Mouse (Mus musculus) gastrocnemius, postnatal 10 days (tissue): ENCODE data around the gene Coro1a. TPM values are rescaled to one million over a fixed set of nuclear protein-coding genes. Genes with fewer than 3 reads are reported as not detected.
"Not testable (repeated sequence)": the region's sequence is repeated elsewhere in the genome, so short reads cannot be mapped to it uniquely, and the experiment has no call there.

Experiments used
- DNase-seq: peaks from one replicate; pipeline ENCODE4 v3.0.0; 2021; ENCODE audit warnings: mixed read lengths
- long read RNA-seq, 2 experiments: library from polyadenylated mRNA; stranded (forward); transcript quantifications; one replicate each; pipeline ENCODE4 v2.0.0; 2021
- total RNA-seq, 2 experiments: library from RNA; stranded (reverse); gene quantifications; 2 replicates each; pipeline ENCODE4 v1.2.3; 2021

Gene Coro1a
- 1 to 10 TPM; 5.0 to 7.0 TPM for total RNA-seq
- long read RNA-seq, experiment 1, transcript Coro1a-201 (11 exons, 1,660 nt), result major isoform, 8 of 9 reads
- long read RNA-seq, experiment 1, partial matches to known transcripts, result 0 of 9 reads
- long read RNA-seq, experiment 1, other reads (novel, unspliced or antisense), result 1 of 9 reads
- long read RNA-seq, experiment 2, partial matches to known transcripts, result 1 of 3 reads
- long read RNA-seq, experiment 2, other reads (novel, unspliced or antisense), result 0 of 3 reads

GRCm38 (mm10) chr7:126707442-126708174 lies at the start of gene Coro1a:
Coro1a (minus strand) TSS chr7:126707787.
- DNase-seq, result no peak

DNA sequence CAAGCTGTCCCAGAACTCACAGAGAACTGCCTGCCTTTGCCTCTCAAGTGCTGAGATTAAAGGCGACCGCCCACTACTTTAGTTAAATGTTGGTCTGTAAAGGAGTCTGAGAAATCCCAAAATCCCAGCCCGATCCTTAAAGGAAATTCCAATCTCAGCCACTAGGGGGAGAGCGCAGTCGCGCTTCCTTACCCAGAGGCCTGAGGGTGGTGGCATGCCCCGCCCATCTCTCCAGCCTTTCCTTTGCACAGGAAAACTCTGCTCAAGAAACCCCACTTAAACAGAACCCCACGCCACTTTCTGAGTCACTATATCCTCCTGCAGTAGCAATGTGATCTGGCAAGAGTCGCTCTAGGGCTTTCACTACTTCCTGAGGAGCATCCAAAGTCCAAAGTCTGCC lies 47.3 kb upstream of the Coro1a start:
- peak; percentile 74 for DNase-seq

DNA sequence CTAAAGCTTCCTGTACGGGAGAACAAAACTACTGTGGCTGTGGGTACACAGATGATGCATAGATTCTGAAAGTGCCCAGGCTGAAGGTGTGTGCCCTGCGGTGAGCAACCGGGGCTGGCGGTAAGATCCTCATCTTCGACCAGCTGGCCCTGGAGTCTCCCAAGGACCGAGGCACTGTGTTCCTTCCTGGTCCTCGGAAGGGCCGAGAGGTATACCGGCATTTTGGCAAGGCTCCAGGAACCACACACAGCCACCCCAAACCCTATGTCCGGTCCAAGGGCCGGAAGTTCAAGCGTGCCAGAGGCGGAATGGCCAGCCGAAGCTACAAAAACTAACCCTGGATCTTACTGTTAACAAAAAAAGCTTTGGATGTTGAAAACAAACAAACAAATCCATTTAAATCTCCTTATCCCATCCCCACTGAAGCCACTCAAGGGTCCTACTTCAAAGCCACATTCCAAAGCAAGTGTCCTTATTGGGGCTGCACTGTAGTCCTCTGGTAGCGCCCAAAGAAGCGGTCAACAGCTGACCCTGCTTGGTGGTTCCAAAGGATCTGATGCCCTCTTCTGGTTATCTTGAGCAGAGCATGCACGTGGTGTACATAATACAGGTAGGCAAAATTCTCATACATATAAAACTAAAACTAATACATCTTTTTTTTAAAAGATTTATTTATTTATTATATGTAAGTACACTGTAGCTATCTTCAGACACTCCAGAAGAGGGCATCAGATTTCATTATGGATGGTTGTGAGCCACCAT lies 42.2 kb upstream of the Coro1a start:
- DNase-seq, result no peak

- DNase-seq, result no peak
Observed at GRCm38 (mm10) chr7:126748824-126749223, 41.2 kb upstream of the Coro1a start.

GRCm38 (mm10) chr7:126746798-126747197 lies 39.2 kb upstream of the Coro1a start:
- DNase-seq, result no peak

GRCm38 (mm10) chr7:126746066-126746465 lies 38.5 kb upstream of the Coro1a start:
- DNase-seq, result no peak

GRCm38 (mm10) chr7:126741964-126742482 lies 34.4 kb upstream of the Coro1a start:
- DNase-seq, result no peak

DNA sequence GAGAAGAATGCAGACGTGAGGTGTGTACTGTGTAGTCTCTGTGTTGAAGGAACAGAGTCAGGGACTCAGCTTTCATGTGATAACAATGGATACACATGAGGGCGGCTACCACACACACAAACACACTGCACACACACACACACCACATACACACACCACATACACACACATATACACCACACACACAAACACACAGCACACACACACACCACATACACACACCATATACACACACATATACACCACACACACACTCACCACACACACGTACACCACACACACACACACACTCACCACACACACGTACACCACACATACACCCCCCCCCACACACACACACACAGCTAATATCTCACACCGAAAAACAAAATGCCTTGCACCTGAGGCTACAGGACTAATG lies 33.9 kb upstream of the Coro1a start:
- no peak for DNase-seq

- no peak for DNase-seq
Observed at GRCm38 (mm10) chr7:126740977-126741376, 33.4 kb upstream of the Coro1a start.

- no peak for DNase-seq
Observed at GRCm38 (mm10) chr7:126740132-126740735, 32.6 kb upstream of the Coro1a start.

GRCm38 (mm10) chr7:126739551-126739950 lies 32.0 kb upstream of the Coro1a start:
- DNase-seq, result no peak

GRCm38 (mm10) chr7:126736122-126736521 lies 28.5 kb upstream of the Coro1a start:
- DNase-seq, result no peak

- not testable (repeated sequence) for DNase-seq
Observed at GRCm38 (mm10) chr7:126730256-126730789, 22.7 kb upstream of the Coro1a start.

DNA sequence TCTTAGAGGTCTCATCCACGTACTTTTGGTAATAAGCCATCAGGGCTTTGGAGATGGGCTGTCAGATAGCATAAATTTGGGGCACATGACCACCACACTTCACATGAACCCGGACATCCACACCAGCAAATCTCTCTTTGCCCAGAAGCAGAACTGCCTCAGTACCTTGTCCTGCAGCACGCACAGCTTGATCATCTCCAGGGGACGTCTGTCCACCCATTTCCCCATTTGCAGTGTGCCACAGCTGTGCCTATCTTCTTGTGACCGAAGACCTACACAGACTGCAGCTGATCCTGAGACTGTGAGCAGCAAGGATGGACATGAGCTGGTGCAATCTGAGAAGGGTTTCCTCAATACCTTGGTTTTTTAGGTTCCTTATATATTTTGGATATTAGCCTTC lies 18.1 kb upstream of the Coro1a start:
- DNase-seq, result no peak

GRCm38 (mm10) chr7:126725077-126725476 lies 17.5 kb upstream of the Coro1a start:
- DNase-seq, result no peak

DNA sequence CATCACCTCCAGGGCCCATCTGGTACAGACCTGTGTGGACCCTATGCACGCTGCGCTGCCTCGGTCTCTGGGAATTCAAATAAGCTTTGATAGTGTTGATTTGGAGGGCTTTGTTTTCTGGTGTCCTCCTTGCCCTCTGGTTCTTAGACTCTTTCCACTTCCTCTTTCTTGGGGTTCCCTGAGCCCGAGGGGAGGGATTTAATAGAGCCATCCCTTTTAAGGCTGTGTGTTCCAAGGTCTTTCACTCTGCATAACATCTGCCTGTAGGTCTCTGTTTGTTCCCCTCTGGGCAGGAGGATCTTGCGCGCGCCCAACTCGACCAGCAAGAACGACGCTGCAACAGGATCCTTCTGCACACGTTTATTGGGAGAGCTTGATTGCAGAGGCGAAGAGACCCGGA lies 14.0 kb upstream of the Coro1a start:
- no peak for DNase-seq

GRCm38 (mm10) chr7:126718787-126719337 lies 11.3 kb upstream of the Coro1a start:
- DNase-seq, result no peak

DNA sequence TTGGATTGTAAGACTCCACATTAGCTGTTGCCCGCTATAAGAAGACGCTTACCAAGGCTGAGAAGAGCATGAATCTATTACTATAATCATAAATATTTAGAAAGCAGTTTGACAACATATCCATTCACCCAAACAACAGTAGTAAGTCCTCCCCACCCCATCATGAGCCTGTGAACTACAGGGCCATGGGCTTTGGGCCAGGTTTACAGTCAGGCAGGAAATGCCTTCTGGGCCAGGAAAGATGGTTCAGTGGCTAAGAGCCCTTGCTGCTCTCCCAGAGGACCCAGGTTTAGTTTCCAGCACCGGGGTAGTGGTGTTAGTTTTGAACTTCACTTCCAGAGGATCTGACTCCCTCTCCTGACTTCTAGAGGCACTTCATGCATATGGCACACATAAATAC lies 10.0 kb upstream of the Coro1a start:
- no peak for DNase-seq

- no peak for DNase-seq
Observed at GRCm38 (mm10) chr7:126715679-126716078, 8.1 kb upstream of the Coro1a start.

DNA sequence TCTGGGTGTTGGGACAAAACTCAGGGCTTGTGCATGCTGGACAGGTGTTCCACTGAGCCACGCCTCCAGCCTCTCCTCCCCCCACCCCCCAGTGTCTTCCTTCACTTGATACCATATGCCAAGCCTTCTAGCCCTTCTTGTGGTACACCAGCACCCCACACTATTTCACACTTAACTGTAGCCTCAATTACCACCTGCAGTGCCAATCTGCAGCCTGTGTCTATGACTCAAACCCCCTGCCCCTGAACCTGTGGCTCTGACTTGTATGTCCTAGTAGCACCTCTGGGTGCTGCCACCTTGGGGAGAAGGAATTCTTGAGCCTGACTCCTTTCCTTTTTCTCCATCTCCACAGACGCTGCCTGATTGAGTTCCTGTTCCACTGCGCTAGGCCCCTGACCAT lies 4.3 kb upstream of the Coro1a start:
- no peak for DNase-seq

DNA sequence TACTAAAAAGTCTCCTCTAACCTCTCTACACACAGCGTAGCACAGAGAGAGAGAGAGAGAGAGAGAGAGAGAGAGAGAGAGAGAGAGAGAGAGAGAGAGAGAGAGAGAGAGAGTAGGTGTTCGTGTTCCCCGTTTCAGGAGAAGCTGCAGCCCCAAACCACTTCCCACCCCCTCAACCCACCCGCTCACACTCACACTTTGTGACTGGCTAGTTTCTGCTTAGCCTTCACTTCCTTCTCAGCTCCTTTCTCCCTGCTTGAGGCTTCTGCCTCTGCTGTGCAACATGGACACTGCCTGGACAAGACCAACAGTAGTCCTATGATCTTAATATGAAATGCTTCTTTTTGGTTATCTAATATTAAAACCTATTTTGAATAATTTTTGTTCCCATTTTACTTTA lies 2.7 kb upstream of the Coro1a start:
- no peak for DNase-seq
